Mouse (Mus musculus): ENCODE data around the gene Ncstn.
A peak's percentile ranks its signal among the peaks of the same experiment; 100 is the strongest.

The Ncstn gene

DNA sequence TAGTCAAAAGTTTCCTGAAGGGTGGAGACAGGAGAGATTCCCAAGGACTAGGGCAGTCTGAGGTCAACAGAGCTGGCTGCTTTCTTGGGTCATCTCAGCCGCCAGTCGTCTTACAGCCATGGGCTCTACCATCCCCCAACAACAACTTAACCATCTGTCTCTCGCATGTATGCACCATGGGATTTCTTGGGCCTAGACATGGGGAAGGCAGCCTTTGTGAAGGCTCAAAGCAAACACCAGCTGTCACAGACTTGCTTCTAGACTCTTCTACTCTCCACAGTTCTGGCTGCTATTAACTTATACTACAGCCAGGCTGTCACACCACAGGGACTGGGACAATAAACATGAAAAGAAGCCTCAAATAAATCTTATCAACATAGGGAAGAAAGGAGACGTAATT, 11.0 kb downstream of the Ncstn start:
- DNase-seq: no peak

DNA sequence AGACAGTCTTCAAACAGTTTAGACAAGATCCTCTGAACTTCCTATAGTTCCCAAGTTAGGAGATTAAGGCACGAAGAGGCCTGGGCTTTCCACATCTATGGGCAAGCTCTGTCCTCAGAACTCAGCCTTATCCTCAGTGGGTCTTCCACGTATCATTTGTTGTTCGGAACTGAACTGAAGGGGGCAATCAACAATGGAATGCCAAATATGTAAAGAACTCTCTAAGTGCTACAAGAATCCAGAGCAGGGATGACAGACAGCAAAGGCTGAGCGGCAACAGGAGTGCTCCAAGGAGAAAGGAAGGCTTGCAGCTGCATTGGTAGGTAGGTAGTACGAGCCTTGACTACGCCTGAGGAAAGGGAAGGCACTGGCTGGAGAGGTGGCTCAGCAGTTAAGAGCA, 12.4 kb downstream of the Ncstn start:
- DNase-seq: no peak

DNA sequence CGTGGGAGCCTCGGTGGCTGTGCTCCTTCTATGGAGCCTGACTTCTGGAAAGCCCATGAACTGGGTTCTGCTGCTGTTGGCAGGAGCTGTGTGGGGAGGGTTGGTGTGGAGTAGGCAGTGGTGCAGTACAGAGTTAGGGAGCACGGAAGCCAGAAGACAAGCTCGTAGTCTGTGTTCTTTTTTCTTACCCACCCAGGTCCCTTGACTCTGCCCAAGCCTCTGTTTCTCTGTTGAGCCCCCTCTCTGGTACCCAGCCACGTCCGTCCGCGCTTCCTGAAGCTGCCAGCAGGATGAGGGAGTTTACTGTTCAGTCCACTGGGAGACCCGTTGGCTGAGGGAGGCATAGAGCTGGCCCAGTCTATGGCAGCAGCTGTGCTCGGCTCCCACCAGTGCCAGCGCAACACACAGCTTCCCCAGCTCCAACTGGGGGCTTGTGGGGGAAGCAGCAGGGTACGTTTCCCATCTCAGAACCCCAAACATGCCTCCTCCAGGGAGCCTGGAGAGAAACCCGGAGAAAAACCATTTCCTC, 17.9 kb downstream of the Ncstn start:
- no peak for DNase-seq

DNA sequence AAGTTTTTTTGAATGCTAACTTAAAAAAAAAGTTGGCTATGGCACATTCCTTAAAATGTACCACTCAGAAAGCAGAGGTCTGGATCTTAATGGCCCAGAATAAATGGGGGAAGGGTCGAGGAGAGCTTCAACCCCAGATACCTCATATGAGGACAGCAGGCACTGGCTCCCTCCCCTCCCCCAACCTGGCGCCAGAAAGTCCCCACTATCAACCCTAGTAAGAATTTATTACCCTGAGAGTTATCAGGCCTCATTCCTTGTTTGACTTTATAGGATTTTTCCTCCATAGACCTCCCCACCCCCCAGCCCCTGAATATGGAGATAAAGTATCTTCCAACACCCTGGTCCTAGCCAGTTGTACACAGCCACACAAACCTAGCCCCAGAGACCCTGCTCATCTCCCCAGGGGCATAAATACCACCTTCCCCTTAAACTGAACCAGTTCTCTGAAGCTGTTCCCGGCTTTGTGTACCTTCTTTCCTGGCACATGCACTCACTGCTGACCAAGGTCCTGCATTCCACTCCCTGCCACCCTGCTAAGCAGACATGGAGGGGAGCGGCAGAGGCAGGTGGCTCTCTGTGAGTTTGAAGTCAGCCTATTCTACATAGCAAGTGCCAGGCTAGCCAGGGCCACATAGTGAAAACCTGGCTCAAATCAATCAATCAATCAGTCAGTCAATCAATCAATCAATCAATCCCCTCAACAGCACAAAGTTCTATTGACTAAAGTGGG, 19.1 kb downstream of the Ncstn start:
- DNase-seq: no peak

DNA sequence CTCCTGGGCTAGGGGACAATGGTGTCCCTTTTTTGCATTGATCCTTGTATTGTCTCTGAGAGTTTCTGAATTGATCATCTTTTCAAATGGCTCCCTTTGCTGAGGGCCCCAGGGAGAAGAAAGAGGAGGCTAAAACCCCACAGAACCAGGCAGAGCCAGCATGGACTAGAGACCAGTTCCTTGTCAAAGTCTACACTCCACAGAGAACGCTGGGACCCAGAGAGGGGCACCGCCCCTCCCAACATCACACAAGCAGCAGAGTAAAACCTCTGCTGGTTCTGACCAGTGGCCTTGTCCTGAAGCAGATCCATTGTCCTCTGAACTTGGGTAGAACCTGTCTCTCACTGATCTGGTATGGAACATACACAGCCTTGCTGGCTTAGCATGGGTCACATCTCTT, 20.5 kb downstream of the Ncstn start:
- DNase-seq: no peak

DNA sequence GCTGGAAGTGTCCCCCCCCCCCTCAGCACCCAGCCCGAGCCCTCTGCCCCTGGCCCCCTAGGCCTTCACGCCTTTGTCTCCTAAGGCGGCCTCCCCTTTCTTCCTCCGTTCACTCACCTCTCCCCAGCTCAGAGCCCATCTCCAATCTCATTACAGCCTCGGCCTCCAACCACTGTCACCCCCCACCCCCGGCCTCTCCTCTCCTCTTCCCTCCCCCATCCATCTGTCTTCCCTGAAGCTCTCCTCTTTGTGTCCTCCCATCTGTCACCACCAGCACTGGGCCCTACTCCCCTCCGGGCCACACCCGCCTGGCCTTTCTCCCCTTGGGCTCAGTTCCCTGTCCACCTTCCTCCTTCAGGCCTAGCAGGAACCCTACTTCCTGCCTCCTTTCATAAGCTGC, 21.4 kb downstream of the Ncstn start:
- DNase-seq: no peak

DNA sequence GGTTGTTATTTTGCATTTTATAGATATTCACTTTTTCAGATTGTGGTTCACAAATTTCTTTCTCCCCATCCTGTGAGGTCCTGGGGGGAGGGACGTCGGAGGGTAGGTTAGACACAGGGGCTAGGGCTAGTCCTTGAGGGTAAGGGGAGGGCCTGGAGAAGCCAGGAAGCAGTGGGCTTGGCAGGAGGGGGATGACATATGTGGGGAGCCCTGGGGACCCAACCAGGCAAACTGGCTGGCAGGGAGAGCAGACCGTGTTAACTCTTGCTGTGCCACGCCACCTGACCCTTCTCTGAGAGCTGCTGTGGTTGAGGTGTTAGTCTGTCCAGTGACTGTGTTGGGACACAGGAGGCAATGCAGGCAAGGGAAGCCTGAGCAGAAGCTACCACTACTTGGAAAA, 21.9 kb downstream of the Ncstn start:
- no peak for DNase-seq

DNA sequence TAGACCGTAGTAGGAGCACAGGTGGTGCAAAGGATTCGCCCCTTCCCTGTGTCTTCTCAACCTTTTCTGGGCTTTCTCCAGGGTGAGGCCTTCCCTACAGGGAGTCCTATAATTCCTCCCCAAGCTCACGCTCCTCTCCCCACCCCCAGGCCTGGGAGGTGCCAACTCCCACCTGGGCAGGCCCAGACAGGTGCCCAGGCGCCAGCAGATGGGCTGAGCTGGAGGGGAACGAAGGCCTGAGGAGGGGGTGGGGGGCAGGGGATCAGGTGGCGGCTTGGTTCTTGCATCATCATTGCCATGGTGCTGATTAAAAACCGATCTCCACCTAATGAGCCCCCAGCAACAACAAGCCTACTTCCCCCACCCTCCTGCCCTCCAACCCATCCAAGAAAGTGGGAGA, 23.7 kb downstream of the Ncstn start:
- DNase-seq: no peak

DNA sequence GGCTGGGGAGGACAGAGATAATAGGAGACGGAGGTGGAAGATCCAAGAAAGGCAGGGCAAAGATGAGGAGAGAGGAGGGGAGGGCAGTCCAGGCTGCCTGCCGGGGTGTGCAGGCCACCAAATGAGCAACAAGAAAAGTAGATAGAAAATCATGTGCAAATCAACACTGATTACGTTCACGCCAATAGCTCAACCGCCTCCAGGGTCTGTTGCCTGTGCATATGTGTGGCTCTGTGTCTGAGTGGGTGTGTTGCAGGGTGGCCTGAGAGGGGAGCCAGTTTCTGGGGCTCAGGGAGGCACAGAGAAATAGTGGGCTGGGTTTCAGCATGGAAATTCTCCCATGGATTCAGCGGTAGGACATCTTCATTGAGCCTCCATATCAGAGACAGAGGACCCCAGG, 24.3 kb downstream of the Ncstn start:
- DNase-seq: no peak

DNA sequence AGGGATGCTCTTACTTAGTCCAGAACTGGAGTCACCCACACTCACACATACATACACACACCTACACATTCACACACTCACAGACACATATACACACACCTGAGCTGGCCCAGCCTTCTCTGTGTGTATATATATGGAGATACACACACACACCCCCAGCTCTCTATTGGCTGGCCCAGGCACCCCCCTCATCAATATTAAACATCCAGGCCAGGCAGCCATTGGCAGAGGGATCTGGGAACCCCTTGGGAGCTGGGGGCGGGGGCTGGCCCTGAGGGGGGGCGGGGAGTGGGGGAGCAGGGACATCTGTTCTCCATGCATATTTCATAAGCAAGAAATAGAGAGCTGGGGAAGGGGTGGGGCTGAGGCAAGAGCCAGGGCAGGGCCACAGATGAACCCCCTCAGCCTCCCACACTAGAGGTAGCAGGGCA, 25.1 kb downstream of the Ncstn start, which contains the start of gene Nhlh1:
Gene Nhlh1, minus strand, starts transcription at position 83 of the 431 bp plus-strand sequence.
- no peak for DNase-seq

DNA sequence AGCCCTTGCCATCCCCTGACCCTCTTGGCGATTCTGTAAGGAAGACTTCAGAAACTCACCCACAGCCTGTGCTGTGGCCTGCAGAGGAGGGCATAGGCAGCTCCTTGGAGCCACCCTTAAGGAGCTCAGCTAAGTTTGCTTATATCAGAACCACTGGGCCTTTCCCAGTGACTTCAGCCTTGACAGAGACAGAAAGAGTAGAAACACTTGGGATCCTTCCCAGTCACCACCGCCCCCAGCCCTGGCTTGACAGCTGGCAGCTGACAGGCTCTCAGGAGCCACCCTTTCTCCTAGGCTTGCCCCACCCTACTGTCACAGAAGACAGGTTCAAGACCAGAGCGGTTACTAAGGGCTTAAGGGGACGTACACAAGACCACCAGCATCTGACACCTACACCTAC, 26.3 kb downstream of the Ncstn start:
- DNase-seq: no peak

DNA sequence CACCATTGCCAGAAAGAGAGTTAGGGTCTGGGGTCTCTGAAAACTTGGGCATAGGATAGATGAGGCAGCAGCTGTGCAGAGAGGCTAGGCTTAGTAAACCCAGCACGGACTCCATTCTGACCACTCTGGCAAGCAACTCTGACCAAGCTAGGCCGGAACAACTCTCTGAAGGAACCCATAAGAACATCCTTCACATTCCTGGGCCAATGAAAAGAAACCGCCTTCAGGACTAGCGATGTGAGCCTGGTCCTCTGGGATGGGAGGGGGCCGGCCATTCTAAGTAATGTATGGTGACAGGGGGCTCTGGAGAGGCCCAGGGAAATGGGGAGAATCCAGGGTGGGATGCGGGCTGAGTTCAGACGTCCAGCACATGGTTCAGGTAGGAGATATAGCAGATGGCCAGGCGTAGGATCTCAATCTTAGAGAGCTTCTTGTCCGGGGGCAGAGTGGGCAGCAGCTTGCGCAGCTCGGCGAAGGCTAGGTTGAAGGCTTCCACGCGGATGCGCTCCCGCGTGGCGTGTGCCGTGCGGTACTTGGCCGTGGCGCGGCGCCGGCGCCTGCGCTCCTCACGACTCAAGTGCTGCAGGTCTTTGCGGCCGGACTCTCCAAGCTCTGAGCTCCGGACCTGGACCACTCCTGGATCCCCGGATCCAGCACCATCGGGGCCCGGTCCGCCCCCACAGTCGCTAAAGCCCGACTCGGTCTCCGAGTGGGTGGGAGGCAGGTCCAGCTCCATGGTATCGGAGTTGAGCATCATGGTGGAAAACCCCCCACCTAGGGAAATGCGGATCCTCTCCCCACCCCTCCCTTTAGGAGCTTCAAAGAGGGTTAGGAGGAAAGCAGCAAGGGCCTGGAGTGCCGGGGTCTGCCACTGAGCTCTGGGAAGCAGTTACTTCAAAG, 28.8 kb downstream of the Ncstn start:
- no peak for DNase-seq

DNA sequence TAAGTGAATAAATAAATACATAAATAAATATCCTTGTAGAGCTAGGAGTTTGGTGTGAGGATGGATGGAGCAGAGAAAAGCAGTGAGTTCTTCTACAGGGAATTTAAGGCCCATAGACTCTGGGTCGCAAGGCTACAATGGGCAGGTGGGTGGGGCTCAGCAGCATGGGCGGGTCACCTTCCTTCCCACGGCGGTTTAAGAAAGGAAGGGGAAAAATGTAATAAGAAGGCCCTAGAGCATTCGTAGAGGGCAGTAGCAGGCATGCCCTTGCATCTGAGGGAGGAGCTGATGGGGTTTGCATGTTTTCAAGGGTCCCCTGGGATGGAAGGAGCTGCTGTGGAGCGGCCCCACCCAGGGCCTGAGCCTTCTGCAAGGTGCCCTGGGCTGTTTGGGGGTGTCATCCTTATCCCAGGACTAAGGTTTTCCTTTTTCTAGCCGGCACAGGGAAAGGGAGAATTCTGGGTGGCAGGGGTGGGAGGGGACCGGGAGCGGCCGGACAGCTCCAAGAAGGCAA, 29.8 kb downstream of the Ncstn start:
- no peak for DNase-seq

DNA sequence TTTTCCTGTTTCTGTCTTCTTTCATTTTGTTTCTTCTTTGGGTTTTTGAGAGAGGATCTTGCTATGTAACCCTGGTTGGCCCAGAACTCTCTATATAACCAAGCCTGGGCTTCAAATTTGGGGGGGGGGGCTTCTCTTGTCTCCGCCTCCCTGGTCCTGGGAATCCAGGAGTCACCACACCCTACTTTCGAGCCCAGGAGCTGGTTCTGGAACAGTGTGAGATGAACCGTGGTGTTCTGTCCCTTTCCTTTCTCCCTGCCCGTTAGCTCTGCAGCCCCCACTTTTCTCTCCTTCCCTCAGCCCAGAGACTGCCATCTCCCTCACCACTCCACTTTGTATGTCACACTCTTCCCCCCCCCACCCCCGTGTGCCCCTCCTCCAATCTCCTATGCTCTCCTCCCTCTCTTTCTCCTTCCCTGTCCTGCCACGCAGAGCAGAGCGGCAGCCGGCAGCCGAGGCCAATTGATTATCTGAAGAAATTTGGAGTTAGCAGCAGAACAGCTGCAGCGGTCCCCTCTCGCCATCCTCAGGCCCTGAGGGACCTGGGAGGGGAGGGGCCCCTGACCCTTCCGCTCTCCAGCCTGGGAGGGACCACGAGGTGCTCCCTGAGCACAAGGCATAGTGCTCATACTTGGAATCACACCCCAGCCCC, 33.3 kb downstream of the Ncstn start:
- DNase-seq: no peak

DNA sequence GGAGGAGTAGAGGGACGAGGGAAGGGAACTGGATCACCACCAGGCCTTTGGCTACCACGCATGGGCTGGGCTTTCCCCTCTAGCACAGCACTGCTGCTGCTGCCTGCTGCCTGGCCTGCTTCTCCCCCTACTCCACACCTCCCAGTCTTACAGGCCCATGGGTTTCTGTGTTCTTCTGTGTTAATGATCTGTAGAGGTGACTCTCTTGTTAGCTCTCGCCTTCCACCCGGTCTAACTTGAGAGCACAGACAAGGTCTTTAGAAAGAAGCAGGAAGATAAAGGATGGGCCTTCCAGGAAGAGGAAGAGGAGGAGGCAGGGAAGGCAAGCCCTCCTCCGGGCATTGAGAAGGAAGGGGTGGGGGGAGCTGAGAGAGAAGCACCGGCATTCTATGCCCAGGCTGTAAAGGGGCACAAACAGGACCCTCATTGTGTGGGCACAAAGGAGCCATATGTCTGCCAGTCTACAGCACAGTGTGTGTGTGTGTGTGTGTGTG, 34.3 kb downstream of the Ncstn start:
- DNase-seq: no peak

DNA sequence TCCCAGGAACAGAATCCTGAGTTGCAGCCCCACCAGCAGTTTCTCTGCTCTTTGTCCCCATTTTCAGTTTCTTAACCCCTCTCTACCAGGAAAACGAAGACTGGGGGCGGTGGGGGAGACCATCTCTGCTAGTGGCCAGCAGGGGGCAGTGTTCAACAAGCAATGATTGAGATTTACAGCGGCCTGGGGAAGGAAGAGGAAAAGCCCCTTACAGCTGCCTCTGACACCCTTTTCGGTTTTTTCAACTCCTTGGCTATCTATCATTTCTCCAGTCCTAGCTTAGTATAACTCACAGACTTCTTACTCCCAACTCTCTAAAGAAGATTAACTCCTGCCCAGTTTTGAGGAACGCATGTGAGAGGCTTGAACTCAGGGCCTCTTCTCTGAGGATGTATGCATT, 35.7 kb downstream of the Ncstn start:
- DNase-seq: peak; percentile 83

DNA sequence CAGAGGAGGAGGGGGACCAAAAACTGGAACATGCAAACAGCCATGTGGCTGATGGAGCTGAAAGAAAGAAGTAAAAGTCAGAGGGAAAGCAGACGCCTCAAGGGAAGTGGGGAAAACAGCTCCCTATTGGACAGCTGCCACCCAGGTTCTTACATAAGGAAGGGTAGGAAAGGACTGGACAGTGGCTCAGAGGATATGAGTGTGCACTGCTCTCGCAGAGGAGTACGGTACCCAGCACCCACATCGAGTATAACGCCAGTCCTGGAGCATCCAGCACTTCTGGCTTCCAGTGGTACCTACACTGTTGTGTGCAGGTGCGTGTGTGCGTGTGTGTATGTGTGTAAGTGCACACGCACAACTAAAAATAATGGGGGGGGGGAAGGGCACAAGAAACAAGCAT, 36.2 kb downstream of the Ncstn start:
- DNase-seq: no peak

DNA sequence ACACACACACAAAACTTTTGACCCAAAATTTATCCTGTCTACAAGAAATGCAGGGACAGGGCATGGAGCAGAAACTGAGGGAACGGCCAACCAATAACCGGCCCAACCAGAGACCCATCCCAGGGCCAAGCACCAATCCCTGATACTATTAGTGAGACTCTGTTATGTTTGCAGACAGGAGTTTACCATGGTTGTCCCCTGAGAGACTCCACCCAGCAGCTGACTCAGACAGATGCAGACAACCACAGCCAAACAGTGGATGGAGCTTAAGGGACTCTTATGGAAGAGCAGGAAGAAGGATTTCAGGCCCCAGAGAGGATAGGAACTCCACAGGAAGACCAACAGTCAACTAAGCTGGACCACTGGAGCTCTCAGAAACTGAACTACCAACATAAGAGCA, 52.7 kb downstream of the Ncstn start:
- no peak for DNase-seq

DNA sequence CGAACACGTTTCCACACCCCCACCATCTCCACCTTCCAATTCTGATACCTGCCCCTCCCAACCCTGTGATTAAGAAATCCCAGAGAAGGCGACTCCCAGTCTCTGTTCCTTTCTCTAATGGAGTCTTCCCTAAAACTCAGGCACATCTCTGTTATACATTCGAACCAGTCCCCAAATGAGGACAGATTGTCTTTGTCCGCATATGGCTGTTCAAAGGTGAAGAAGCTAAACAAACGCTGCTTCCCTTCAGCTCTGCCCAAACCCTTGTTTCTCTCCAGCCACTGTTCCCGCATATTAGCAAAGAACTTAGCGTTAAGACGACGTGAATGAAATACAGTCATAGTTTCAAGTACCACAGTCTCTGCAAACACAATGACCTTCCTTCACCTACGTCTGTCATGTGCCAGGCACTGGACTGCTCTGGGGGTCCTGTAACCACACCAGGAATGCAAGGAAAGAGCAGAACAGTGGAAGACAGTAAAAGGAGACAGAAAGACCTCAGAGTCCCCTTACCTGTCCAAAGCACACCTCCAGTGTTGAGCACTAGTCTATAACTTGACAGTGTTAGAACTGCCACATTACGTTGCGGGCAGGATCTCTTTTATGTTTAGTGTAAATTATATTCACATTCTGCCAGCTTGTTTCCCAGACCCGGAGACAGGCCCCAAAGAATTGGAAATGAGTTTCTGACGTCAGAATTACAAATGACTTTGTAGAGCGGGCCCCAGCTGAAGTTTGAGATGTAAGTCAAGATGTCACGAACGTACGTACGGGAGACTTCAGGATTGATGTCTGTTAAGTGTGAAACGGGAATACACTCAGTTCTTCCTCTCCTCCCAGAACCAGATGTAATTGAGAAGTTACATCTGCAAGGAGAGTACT, 54.0 kb downstream of the Ncstn start, which contains the start of gene Vangl2:
Gene Vangl2, minus strand, starts transcription at position 51 of the 882 bp plus-strand sequence.
- DNase-seq: no peak

DNA sequence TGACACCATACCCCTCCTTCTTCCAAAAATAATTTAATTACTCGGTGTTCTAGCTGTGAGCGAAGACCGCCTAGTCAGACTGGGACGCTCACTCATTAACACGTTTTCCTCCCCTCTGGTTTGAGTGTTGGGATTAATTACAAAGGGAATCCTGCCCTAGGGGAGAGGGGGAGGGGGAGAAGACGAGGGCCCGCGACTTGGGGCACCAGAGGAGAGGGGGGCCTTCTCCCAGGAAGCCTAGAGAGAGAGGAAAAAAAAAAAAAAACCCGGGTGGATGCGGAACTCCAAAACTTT, 54.8 kb downstream of the Ncstn start:
- DNase-seq: no peak

DNA sequence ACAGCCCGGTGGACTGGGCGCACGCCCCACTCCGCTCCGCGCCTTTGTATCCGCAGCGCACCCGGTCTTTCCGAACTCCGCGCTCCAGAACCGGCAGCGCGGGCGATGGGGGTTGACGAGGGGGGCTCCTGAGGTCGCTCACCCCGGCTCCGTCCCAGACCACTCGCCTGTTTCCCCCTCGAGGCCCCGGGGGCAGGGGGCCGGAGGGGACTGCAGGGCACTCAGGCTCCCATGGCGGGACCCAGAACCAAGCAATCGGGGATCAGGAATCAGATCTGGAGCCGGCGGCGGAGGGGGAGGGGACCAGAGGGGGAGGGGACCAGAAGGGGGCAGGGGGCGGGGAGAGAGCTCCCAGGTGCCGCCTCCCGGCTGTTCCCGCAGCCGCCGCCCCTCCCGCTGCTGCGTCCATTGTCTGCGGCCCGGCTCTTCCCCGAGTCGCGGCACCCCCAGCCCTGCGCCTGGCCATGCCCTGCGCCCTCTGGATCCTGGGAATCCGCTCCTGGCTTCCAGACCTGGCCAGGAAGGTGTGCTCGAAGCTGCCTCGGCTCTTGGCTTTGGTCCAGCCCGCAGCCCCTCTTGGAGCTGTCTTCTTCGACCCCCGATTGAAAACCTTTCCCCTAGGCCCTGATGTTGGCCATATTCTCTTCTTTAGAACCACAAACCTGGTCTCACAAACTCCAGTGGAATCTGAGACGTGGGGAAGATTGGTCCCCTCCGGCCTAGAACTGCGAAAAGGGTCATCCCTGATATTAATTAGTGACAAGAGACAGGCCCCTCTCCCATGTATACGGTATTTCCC, 55.4 kb downstream of the Ncstn start:
- DNase-seq: peak; percentile 89
